Mouse (Mus musculus) thymus, postnatal 10 days (tissue): Measurements from ENCODE around the gene Gpr84.

Source experiments
- DNase-seq, 2 experiments: peaks; one replicate each; pipeline ENCODE4 v3.0.0; 2021; ENCODE audit warnings: low spot score in 2 of 2

Gene Gpr84

DNA sequence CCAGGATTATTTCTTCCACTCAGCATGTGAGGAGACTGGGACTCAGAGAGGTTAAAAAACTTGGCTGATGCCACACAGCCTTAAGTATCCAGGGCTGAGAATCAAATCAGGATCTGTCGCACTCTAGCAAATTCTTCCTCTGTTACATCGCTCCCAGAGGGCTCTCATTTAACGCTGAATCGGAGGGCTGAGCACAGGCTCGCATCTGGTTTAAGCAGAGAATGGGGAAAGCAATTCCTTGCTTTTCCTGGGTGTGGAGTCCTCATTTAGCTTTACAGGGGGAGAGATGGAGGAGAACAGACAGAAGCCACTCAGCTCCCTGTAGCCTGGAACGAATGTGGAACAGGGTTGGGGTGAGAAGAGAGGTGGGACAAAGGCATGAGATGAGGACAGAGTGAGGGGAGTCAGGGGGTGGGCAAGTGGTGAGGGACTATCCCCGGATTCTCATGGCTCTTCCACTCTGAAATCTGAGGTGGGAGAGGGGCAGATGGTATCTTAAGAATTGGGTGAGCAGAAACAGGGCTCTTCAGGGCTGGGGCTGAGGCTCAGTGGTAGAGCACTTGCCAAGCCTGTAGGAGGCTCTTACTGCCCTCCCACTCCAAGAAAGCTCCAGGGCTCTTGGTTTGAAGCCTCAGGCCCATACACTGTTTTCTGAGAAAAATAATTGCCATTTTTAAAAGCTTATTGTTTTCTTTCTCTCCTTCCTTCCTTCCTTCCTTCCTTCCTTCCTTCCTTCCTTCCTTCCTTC is 25.2 kb upstream of the Gpr84 start:
- DNase-seq: no peak

DNA sequence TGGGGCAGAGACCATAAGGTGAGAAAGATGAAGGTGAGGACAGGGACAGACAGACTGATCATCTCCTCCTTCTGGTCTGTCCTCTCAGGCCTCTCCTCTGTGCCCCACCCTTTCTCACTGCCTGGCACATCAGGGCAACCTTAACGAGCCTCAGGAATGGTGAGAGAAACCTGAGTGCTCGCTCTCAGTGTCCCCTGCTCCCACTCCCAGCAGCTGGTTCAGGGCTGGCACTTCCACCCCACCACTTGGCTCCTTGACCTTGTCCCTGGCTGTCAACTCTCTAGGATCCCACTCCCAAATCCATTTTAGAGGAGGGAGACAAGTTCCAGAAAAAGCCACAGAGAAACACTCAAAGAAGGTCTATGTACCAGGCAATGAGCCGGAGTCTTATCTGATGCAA is 24.6 kb upstream of the Gpr84 start:
- DNase-seq: no peak

DNA sequence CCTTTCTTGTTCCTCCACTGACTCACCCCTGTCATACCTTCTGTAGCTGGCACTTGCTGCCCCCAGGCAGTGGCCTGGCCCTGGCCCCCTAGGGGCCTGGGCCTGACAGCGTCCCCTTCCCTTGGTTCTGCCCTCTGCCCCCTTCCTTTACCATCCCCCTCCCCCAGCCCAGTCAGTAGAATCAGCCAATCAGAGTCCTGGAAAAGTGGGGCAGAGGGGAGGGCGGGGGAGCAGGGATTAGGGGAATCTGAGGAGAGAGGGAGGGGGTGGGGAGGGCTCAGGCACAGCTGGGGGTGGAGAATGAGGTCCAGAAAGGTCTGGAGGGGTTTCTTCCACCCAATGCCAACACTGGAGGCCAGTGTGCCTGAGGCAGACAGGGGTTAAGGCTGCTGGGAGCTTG is 23.8 kb upstream of the Gpr84 start:
- DNase-seq: no peak

DNA sequence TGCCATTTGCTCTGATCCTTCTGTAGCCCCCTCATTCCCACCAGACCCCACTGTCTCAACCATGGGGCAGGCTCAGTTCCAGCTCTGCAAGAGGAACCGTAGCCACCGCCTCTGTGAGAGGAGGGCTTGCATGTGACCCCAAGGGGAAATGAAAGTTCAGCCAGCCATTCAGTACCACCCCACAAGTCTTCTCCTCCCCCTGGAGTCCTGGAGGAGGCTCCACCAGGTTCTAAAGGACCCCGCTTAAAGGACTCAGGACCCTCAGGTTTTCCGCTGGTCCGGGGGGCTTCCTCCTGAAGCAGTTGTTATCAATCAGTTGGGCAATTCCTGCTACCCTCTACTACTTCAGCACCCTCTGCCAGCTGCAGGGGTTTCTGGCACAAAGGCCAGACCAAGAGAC is 23.3 kb upstream of the Gpr84 start:
- no peak for DNase-seq

DNA sequence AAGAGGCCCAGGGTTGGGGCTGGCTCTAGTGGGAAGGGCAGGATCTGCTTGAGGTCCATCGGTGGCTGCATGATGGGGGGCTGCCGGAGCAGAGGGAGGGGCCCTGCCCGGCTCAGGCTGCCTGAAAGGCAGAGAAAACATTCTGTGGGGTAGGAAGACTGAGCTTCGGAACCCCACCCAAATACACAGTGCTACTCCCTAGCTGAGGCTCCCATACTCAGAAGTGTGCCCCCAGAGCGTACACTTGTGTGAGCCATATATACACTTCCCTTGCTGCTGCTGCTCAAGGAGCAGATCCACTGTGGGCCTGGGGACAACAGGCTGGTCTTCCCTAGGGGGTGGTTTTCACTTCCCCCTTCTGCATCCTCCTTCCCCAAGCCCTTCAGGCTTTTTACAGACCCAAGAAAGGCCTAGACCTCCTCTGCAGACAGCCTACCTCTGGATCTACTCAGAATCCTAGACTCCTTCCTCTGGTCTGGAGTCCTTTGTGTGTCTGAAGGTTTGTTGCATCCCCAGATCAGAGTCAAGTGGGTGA is 22.7 kb upstream of the Gpr84 start:
- no peak for DNase-seq

DNA sequence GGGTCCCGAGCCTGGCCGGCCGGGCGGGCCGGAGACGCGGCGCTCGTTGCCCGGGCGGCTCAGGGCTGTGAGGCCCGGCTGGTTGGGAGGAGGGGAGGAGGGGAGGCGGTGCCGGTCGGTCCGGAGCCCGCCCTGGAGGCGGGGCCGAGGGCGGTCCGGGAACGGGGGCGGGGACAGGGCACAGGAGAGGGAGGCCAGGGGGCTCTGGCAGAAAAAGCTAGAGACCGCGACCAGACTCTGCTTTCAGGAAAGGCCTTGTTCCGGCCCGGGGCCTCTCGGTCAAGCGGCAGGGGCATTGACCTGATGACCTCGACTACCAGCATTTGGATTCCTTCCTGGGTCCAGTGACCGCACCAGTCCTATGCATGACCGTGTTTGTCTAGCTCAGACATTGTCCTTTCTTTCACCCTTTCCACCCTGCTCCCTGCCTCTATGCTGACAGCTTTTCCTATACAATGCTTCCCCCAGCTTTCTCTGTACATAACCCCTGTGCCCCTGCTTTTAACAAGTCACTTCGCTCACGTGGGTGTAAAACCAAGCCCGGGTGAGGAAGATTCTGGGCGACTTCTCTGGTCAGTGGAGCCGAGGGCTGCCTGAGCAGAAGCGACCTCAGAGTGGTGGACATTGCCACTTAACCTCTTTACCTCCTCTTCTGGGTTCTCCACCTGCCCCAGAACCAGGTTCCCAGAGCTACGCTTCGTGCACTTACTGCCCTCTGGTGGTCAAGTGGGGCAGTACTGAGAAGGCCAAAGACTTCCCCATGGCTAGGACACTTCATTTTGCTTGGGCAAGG is 13.2 kb upstream of the Gpr84 start:
- peak; percentile 69 to 81 for DNase-seq

DNA sequence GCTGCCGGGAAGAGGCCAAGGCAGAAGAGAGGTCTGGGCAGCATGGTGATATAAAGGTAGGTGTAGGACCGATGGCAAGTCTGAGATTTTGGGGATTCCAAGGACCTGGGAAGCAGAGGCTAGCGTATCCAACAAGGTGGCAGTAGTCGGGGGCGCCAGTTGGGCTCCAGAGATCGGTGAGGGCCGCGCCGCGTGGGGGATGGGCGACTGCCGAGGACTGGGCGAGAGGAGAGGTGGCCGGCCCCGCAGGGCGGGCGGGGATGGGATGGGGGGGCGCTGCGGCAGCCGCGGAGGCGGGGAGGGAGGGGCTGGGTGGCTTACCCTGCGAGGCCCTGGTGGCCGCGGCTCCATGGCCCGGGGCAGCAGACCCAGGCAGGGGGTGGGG is 12.7 kb upstream of the Gpr84 start:
- DNase-seq: no peak

DNA sequence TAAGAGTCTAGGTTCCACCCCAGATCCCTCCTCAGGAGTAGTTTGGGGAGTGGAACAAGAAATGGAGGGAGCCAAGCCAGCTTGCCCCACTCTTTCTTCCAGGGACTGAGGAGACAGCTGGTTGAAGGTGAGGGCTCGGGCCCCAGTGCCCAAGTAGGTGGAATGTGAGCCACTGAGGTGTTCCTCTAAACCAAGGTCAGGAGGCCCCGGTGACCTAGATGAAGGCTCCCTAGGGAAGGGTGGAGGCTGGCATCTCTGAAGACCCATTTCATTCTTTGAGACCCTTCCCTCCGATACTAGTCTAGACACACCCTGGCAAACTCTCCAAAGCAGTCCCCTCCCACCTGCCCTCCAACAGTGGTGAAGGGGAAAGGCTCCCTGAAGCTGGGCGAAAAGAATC is 12.0 kb upstream of the Gpr84 start:
- DNase-seq: no peak

DNA sequence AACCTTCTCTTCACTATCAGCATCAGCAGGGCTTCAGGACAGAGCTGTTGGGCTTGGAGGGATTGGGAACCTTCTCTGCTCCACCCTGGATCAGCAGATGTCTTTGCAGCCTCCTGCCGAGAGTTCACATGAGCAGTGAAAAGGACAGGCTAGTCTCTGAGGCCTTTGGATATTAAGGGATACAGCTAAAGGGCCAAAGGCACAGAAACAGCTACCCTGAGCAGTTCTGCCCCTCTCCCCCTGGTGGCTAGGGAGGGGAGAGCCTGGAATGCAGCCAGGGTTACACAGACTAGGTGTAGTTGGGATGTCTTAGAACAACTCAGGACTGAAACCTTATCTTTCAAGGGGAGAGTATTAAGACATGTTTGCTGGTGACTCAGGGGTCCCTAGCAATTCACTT is 10.7 kb upstream of the Gpr84 start:
- no peak for DNase-seq

DNA sequence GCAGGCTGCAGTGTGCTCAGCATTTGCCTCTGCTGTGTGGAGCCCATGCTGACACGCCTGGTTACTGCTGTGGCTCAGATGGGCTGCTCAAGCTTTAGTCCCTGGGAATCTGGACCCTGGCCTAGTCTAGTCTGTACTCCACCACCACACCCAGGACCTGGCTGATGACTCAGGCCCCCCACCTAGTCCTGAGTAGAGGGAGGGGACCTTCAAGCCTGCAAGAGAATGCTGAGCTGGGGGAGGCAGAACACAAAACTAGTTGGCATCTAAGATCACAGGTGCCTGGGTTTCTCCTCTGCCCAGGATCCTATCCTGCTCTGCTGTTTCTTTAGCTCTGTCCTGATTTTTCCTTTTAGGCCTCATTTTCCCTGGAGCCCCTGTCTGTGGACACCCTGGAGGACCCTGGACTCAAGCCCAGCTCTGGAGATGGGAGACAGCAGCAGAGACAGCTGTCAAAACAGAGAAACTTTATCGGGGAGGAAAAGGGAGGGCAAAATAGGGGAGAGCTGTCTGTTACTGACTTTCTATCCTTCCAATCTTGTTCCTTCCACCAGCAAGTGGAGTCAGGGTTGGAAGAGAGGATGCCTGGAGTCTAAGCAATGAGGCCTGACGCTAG is 7.9 kb upstream of the Gpr84 start:
- no peak for DNase-seq

DNA sequence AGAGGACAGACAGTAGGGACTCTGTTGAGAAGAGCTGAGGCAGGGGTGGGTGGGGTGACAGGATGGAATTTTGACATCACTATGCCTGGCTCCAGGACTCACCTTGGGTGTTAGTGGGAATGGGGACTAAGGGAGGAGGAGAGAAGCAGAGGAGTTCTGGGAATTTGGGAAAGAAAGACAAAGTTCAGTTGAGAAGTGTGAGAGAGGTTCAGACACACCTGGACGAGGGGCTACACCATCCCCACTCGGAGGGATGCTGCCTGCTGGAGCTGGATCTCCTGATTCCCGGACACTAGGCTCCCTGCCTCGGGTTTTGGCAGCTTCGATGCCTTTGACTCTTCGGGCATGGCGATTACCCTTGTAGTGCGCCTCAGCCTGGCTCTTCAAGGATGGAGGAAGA is 7.3 kb upstream of the Gpr84 start:
- DNase-seq: no peak

DNA sequence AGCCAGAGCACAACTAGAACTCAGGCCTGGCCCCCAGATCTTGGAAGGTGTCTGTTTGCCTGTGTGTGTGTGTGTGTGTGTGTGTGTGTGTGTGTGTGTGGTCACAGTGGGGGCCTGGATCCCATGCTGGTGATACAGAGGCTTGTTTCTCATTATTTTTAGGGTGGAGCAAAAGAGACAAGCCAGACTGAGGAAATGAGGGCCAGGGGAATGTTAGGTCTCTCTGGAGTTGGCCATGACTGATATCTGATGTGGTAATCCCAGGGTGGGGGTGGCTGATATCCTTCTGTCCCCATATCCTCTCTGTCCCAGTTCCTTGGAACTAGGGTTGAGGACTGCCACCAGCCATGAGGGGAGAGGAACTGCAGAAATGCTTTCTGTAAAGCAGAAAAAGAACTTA is 6.7 kb upstream of the Gpr84 start:
- DNase-seq: no peak

DNA sequence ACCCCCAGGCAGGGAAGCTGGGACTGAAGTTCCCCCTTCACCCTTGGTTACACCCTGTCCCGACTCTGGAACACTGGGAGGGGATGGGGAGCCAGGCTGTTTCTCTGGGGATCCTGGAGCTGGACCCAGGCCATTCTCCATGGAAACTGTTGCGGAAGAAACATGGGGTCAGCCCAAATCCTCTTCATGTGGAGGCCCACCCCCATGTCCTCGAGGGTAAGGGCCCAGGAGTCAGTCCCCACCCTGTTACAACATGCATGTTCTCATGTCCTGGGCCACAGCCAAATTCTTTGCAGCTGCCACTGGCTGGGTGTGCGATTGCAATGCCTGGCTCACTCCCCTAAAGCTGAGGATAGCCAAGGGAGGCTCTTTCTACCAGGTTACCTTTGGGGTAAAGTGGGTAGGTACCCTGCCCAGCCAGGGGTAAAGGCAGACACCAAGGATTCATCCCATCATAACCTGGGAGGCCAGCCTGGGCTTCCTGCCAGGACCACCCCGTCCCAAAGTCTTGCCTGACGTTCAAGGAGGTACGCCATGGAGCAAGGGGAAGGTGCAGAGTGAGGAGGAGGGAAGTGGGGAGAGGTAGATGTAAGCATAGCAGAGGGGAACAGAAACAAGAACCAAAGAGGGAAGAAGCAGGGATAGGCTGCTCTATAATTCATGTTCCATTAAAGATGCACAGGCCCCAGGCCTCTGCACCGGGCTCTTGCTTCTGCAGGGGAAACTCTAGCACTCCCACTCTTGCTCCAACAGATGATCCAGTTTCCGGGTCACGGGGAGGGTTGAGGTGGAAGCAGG is 5.8 kb upstream of the Gpr84 start:
- no peak for DNase-seq

DNA sequence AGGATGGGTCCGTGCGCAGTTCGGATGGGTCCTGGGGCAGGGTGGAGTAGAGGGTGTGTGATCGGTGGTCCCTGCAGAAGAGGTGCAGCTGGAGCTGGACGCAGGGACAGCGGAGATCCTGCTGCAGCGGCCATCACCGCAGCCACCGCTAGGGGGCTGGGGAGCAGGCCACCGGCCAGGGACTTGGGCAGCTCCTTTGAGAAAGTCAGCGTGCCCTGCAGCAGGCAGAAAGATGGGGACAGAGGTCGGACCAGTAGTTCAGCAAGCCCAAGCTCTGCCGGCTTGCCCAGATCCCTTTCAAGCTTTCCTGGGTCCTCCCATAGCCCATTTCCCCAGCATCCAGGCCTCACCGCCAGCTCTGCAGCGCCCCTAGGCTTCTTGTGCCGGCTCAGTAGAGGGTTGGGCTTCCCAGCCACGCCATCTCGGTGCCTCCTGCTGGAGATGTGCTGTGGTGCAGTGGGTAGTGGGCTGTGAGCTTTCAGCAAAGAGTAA is 4.6 kb upstream of the Gpr84 start:
- no peak for DNase-seq

DNA sequence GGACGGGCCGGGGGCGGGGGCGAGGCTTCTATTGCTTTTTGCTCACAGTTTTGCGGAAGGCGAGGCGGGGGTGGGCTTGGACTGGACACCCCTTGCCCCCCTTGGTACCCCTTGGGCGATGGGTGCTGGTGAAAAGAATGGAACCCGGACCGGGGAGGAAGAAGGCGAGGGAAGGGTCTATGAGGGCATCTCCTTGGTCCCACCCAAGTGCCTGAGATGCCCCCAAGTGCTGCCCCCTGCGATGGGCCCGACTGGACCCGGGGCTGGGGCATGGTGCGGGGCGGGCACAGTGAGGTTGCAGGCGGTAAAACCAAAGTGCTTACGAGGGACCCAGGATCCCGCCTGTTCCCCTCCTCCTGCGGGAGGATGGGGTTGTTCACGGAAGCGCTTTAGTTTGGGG is 3.8 kb upstream of the Gpr84 start:
- no peak for DNase-seq

DNA sequence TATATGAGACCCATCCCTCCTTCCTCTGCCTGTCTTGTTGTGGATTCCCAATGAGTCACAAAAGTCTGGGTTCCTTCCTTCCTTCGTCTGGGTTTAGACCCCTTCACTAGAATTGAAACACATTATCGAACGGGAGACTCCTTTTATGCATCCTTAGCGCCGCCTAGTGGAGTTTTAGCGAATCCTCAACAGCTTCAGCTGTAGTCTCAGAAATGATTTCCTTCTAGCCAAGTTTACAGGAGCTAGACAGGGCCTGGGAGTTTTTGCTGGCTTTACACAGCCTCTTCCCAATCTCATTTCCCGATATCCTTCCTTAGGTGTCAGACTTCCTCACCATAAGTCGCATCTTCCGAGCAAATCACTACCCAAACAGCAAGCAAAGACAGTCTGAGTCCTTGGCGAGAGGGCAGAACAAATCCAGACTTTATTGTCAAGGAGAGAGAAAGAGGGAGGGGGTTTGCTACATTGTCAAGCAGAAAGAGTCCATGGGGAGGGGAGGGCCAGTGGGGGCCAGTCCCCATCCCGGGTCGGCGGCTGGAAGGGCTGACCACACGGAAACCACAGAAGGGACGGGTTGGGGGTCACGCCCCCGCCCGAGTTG is 3.2 kb upstream of the Gpr84 start:
- peak in 1 of 2 experiments; percentile 66 for DNase-seq

DNA sequence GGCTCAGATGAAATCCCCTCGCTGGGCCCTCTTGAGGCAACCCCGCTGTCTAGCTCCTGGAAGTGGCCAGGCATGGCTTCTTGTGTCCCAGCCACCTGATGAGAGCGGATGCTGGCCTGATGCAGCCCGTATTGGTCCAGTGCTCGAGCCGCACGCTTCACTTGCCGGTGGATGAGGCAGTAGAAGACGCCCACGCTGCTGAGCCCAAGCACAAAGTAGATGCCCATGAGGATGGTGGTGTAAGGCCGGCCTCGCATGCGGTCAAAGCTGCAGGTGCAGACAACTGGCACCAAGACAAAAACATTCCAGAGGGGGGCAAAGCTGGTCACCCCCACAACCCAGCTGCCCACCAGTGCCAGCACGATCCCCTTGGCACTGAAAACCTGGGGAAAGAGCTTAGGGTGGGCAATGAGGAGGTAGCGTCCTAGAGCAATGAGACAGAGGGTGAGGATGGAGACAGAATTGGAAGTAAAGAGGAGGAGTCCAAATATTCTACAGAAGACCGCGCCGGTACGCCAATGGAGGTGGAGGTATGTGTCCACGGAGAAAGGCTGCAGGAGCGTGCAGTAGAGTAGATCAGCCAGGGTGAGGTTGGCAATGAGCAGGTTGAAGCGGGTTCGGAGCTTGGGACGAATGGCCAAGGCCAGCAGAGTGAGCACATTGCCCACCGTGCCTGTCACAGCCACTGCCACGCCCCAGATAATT is 1.4 kb downstream of the Gpr84 start:
- DNase-seq: no peak

DNA sequence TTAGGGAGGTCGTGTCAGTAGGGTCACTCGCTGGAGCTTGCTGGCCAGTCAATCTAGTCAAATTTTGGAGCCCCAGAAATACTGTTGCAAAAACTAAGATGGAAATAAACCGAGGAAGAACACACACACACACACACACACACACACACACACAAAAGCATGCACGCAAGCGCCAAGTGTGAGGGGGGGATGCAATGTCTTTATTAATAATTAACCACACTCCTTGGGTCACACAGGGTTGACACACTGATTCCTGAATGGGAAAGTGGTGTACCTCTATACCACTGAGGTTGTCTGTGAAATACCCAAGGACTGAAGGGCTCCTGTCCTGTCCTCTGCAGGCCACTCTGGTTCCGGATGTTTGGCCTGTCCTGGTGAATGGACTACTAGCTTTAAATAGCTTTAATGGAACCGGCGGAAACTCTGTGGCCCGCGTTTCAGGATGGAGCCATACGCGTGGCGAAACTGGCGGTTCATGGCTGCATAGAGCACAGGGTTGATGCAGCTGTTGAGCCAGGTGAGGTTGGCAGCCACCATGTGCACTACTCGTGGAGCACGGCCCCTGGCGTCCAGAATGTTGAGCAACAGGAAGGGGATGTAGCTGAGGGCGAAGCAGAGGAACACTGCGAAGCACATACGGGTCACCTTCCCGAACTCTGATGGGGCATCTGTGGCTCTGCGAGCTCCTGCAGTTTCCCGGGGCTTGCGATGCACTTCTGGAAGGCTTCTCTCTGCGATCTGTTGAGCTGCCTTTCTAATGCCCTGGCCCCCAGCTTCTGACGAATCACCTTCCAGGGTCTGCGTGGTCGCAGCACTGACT is 2.1 kb downstream of the Gpr84 start:
- DNase-seq: peak; percentile 41 to 45

DNA sequence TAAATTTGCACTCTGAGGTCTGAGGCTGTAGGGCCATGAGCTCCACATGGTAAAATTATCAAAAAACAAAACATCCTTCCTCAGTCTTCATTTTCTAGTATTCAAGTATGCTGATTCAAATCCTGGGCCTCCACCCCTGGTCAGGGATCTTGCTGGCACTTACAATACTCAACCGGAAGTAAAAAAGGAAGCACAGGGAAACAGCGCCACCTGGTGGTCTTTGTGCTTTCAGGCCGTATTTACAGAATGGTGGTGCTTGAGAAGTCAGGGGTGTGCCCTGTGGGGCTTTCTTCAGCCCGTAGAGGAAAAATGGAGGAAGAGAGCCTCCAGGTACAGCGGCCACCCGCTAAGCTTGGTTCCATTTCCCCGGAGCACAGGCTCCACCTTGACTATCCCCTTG is 3.3 kb downstream of the Gpr84 start:
- DNase-seq: peak; percentile 80 to 91
